9 mouse cellular contexts compared by ENCODE assay signal in the genomic region with DNA sequence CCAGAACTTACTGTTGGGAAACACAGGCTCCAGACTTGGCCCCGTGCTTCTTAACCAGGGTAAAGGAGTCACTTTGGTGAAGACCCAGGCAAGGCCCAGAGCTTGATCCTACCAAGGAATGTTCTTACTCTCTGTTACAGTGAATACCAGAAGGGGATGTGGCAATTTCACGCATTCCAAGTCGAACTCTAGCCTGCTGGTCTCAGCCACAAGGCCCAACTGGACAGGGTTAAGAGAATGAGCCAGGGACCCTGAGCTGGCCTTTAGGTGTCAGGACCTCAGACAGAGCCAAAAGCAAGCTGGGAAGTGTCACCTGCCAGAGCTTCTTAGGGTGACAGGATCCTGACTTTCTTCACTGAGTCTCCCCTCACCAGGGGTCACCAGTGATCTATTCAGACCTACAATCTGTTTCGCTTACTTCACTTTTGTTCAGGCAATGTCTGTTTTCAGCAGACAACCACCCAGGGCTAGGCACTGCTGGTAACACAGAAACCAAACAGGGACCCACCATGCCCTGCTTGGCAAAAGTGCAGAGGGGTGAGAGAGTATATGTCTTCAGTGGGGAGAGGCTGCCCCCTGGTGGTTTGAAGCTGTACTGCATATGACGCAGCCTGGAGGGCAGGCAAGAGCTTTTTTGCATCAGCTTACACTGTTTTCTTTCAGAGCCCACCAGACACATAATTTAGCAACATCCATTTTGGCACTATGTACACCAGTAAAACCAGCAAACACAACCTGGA.
DNase-seq lines count a peak whose midpoint lies in the region; TF ChIP-seq lines count a peak whose summit lies in the region.
"Had no signal": no experiment of that assay in that cellular context is flagged by ENCODE, and none has a peak within 500 bp of the region (broad histone marks: within the 10 kb centered on the region; RNA-seq: fewer than 3 reads in every experiment).

No protein-coding gene starts in this region.

- peaks cover 9% of the 10 kb centered on the region for H3K27me3 ChIP-seq in C2C12 (ENCODE audit: control insufficient read depth, insufficient read depth, insufficient read length)

- no peak overlapping the region for H3ac ChIP-seq in C2C12 (ENCODE audit: control insufficient read depth, insufficient read length, low read depth)

- DNase-seq in ZHBTc4 (ENCODE audit: low read depth, low spot score), result peak; percentile 70
- peak; percentile 70 to 73 for DNase-seq in cerebellum, postnatal 36 days
- DNase-seq in gastrocnemius, postnatal 10 days, result peak; percentile 80
- peak; percentile 86 to 88 for DNase-seq in kidney, postnatal 4 days
- DNase-seq in lung, adult 2 months, result peak; percentile 80
- DNase-seq in retina, embryonic 14.5 days (ENCODE audit: low spot score), result peak; percentile 83
- peak; percentile 45 to 66 for DNase-seq in thymus, postnatal 36 days

- no peak overlapping the region for H3K4me3 ChIP-seq in C2C12 (ENCODE audit: insufficient read depth, poor library complexity, severe bottlenecking)
- H3K4me3 ChIP-seq in lung, adult 2 months (replicated peaks; ENCODE audit: extremely low read depth, low read depth, low read length), result no peak overlapping the region
- H3K4me3 ChIP-seq: hindbrain, embryonic 15.5 days had no signal

- H3K79me2 ChIP-seq in C2C12 (ENCODE audit: control insufficient read depth, insufficient read depth), result no peaks in the 10 kb centered on the region

- no peaks in the 10 kb centered on the region for H3K4me1 ChIP-seq in lung, adult 2 months (ENCODE audit: control insufficient read depth, insufficient read depth, low read length)
- H3K4me1 ChIP-seq: hindbrain, embryonic 15.5 days had no signal

- TF ChIP-seq POLR2A in lung, adult 2 months (IDR thresholded peaks at IDR 0.05; ENCODE audit: borderline replicate concordance, extremely low read depth, low read depth, low read length), result no peak

- H3K36me3 ChIP-seq in C2C12 (ENCODE audit: control insufficient read depth, insufficient read depth), result no peaks in the 10 kb centered on the region
- H3K36me3 ChIP-seq: hindbrain, embryonic 15.5 days had no signal

- H3K79me3 ChIP-seq in C2C12 (ENCODE audit: low read depth), result no peaks in the 10 kb centered on the region

- peak; percentile 83 for TF ChIP-seq CTCF in C2C12 (IDR thresholded peaks at IDR 0.05; ENCODE audit: control insufficient read depth, insufficient read depth, insufficient read length)
- TF ChIP-seq CTCF in lung, adult 2 months (IDR thresholded peaks at IDR 0.05; ENCODE audit: insufficient read depth, low read length), result peak; percentile 93

- WGBS in lung, adult 2 months, result 41% methylated on average over 5 of the region's 5 CpGs

TF ChIP-seq in C2C12, 6 proteins besides CTCF, POLR2A, EP300 and RAD21:
- TF ChIP-seq CEBPB (IDR thresholded peaks at IDR 0.05; ENCODE audit: low read depth) (no peak), MYOG (IDR thresholded peaks at IDR 0.05; ENCODE audit: control insufficient read depth, extremely low read depth, insufficient read length) (no peak), FOSL1 (IDR thresholded peaks at IDR 0.05; ENCODE audit: insufficient read depth, low read length, poor library complexity, severe bottlenecking) (no peak), MAX (IDR thresholded peaks at IDR 0.05) (no peak), MYOD1 (IDR thresholded peaks at IDR 0.05; ENCODE audit: control insufficient read depth, insufficient read length, low read depth) (no peak), USF1 (IDR thresholded peaks at IDR 0.05; ENCODE audit: low read depth) (no peak)
